Mouse (Mus musculus): ENCODE measurements around the gene Edrf1. TPM values are rescaled to one million over a fixed set of nuclear protein-coding genes. Genes with fewer than 3 reads are reported as not detected.

Edrf1 gene
- polyA plus RNA-seq (2012; ENCODE audit: insufficient read depth, insufficient read length, low replicate concordance, missing spikeins) = not detected in 2 replicates

DNA sequence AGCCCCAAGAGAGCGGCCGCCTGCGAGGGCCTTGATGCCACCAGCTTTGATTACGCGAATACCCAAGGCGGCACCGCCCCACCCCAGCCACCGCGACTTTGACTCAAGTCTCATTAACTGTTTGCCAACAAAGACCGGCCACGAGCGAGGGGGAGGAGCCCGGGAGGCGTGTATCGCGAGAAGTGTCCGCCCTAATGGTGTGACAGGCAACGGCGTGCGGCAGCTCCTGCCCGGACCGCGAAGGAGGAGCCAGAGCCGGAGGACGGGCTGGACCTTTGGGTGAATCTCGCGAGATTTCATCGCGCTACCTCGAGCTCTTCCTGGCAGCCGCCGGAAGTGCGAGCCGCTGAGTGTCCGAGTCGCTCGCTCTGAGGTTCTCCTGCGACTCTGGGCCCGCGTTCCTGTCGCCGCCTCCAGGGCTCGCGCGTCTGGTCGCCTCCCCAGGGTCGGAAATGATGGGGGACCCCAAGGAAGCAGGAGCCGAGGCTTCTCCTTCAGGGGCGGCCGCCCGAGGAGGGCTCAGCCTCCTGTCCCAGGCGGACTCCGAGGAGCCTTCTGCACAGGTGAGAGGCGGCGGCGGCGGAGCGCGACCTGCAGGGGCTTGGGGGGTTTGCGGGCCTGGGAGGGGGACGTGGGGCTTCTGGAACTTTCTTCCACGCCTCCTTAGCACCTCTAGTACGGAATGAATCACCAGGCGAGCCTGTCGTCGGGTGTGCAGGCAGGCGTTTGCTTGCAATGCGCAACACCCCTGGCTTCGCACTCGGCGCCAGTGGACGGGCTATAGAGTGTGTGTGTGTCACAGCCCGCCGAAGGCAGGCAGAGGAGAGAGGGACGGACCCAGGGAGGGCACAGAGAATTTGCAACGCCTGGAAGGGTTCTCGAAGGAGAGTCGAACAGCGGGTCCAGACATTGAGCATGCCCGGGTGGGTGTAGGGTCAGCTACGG lies at the start of gene Edrf1:
TSS of gene Edrf1 (plus strand) at position 183 of the 945 bp plus-strand sequence.
- Histone ChIP-seq H3K27ac (ENCODE audit: insufficient read depth, low read depth, low read length) (peak within 1 kb of the TSS; percentile 66), H3K4me3 (ENCODE audit: insufficient read depth, low read depth, low read length) (peak within 1 kb of the TSS; percentile 81), H3K4me1 (ENCODE audit: control insufficient read depth, insufficient read depth, low read length) (peaks cover 3% of the 10 kb centered on the region)
- under 1% methylated on average over 81 of the region's 81 CpGs for WGBS
- TF ChIP-seq POLR2A (IDR thresholded peaks at IDR 0.05; ENCODE audit: insufficient read depth, low read depth, low read length) = peak; percentile 60
- TF ChIP-seq CTCF (IDR thresholded peaks at IDR 0.05; ENCODE audit: insufficient read depth, low read depth, low read length) = no peak

GRCm38 (mm10) chr7:133591750-133592149 lies 45.6 kb upstream of the Edrf1 start:
- Histone ChIP-seq H3K4me1 (ENCODE audit: control insufficient read depth, insufficient read depth, low read length) (no peaks in the 10 kb centered on the region), H3K27ac (ENCODE audit: insufficient read depth, low read depth, low read length) (no peak overlapping the region), H3K4me3 (ENCODE audit: insufficient read depth, low read depth, low read length) (no peak overlapping the region)
- WGBS = 80% methylated on average over 1 of the region's 1 CpGs
- TF ChIP-seq CTCF (IDR thresholded peaks at IDR 0.05; ENCODE audit: insufficient read depth, low read depth, low read length) = no peak
- no peak for TF ChIP-seq POLR2A (IDR thresholded peaks at IDR 0.05; ENCODE audit: insufficient read depth, low read depth, low read length)

DNA sequence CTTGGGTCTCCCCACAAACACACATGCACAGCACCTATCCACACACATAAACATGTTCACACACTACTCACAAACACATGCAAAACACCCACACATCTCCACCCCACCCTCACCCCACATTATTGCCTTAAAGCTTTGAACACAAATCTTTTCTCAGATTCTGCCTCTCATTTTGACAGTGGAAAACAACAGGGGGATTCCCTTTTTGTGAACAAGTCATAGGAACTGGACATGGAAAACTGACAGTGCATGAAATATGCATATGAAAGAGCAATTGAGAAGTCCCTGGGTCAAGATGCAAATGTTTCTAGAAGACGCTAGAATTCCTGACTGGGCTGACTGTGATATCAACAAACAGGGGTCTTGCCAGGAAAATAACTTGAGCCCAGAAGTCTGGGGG lies 36.8 kb upstream of the Edrf1 start:
- Histone ChIP-seq H3K27ac (ENCODE audit: insufficient read depth, low read depth, low read length) (no peak overlapping the region), H3K4me3 (ENCODE audit: insufficient read depth, low read depth, low read length) (no peak overlapping the region), H3K4me1 (ENCODE audit: control insufficient read depth, insufficient read depth, low read length) (no peaks in the 10 kb centered on the region)
- WGBS = 36% methylated on average over 1 of the region's 1 CpGs
- no peak for TF ChIP-seq POLR2A (IDR thresholded peaks at IDR 0.05; ENCODE audit: insufficient read depth, low read depth, low read length)
- no peak for TF ChIP-seq CTCF (IDR thresholded peaks at IDR 0.05; ENCODE audit: insufficient read depth, low read depth, low read length)

DNA sequence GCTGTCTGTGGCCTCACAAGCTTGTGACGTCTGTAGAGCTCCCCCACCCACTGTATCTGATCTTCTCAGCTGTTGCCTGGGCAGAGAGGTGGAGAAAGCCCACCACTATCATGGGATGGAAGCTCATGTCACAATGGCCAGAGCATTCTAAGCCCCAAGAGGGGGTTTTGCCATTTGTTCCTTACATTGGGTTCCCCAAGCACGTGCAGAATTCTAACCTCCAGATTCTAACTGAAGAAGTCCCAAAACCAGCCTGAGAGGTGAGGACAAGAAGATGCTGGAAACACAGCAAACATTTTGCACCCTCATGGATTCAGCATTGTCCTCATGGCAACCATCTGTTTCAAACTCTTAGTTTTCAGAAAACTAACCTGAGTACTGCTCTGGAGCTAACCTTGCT lies 35.3 kb upstream of the Edrf1 start, which contains the start of gene Tex36:
TSS of gene Tex36 (minus strand) at position 101 of the 400 bp plus-strand sequence.
- no peak within 1 kb of the TSS for H3K4me3 ChIP-seq (ENCODE audit: insufficient read depth, low read depth, low read length)
- no peak for TF ChIP-seq CTCF (IDR thresholded peaks at IDR 0.05; ENCODE audit: insufficient read depth, low read depth, low read length)
- no peak for TF ChIP-seq POLR2A (IDR thresholded peaks at IDR 0.05; ENCODE audit: insufficient read depth, low read depth, low read length)
- no peaks in the 10 kb centered on the region for H3K4me1 ChIP-seq (ENCODE audit: control insufficient read depth, insufficient read depth, low read length)
- WGBS = 84% methylated on average over 2 of the region's 2 CpGs
- no peak within 1 kb of the TSS for H3K27ac ChIP-seq (ENCODE audit: insufficient read depth, low read depth, low read length)

- TF ChIP-seq CTCF (IDR thresholded peaks at IDR 0.05; ENCODE audit: insufficient read depth, low read depth, low read length) (no peak), POLR2A (IDR thresholded peaks at IDR 0.05; ENCODE audit: insufficient read depth, low read depth, low read length) (no peak)
- no peak overlapping the region for H3K4me3 ChIP-seq (ENCODE audit: insufficient read depth, low read depth, low read length)
- no peak overlapping the region for H3K27ac ChIP-seq (ENCODE audit: insufficient read depth, low read depth, low read length)
- WGBS = 94% methylated on average over 2 of the region's 2 CpGs
- peaks cover 5% of the 10 kb centered on the region; the same call in 1 of the 2 replicates for H3K4me1 ChIP-seq (ENCODE audit: control insufficient read depth, insufficient read depth, low read length)
Measured at GRCm38 (mm10) chr7:133603156-133603555, 34.2 kb upstream of the Edrf1 start.

DNA sequence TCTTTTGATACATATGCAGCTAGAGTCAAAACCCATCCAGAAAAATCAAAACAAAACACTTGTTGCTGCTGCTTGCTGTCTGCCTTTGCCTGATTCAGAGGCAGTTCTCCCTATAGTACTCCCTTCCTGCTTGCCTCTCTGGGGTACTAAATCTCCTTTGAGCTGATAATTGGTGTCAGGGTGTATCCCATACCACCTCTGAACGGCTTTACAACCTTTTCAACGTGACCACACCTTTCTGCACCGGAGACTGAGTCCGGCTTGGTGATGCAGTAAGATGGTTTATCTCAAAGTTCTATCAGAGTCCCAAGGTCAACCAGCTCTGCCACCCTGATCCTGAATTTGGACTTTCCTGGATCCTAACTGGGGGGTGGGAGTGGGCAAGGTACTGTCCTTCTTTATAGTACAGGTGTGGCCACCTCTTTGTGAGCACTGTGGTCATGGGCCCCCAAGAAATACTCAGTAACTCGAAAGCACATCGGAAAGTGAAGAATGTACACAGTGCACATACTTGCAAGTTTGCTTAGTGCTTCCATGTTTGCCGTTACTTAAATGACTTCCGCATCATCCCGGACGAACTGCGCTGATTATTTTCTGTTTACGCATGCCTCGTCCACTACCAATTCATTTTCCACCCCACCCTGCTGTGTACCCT lies 32.8 kb upstream of the Edrf1 start:
- peaks cover 6% of the 10 kb centered on the region; the same call in 1 of the 2 replicates for H3K4me1 ChIP-seq (ENCODE audit: control insufficient read depth, insufficient read depth, low read length)
- TF ChIP-seq POLR2A (IDR thresholded peaks at IDR 0.05; ENCODE audit: insufficient read depth, low read depth, low read length) = no peak
- no peak for TF ChIP-seq CTCF (IDR thresholded peaks at IDR 0.05; ENCODE audit: insufficient read depth, low read depth, low read length)
- no peak overlapping the region for H3K4me3 ChIP-seq (ENCODE audit: insufficient read depth, low read depth, low read length)
- H3K27ac ChIP-seq (ENCODE audit: insufficient read depth, low read depth, low read length) = no peak overlapping the region
- 92% methylated on average over 13 of the region's 13 CpGs for WGBS

- WGBS = 45% methylated on average over 5 of the region's 5 CpGs
- Histone ChIP-seq H3K4me3 (ENCODE audit: insufficient read depth, low read depth, low read length) (no peak overlapping the region), H3K27ac (ENCODE audit: insufficient read depth, low read depth, low read length) (0 out of 2 replicates have a peak overlapping the region, but pooled peaks have one; percentile 28), H3K4me1 (ENCODE audit: control insufficient read depth, insufficient read depth, low read length) (peaks cover 10% of the 10 kb centered on the region; the same call in 1 of the 2 replicates)
- no peak for TF ChIP-seq CTCF (IDR thresholded peaks at IDR 0.05; ENCODE audit: insufficient read depth, low read depth, low read length)
- no peak for TF ChIP-seq POLR2A (IDR thresholded peaks at IDR 0.05; ENCODE audit: insufficient read depth, low read depth, low read length)
Measured at GRCm38 (mm10) chr7:133607331-133607730, 30.0 kb upstream of the Edrf1 start.

- H3K27ac ChIP-seq (ENCODE audit: insufficient read depth, low read depth, low read length) = peak overlapping the region; percentile 92
- TF ChIP-seq CTCF (IDR thresholded peaks at IDR 0.05; ENCODE audit: insufficient read depth, low read depth, low read length) (no peak), POLR2A (IDR thresholded peaks at IDR 0.05; ENCODE audit: insufficient read depth, low read depth, low read length) (no peak)
- no peak overlapping the region for H3K4me3 ChIP-seq (ENCODE audit: insufficient read depth, low read depth, low read length)
- 58% methylated on average over 13 of the region's 13 CpGs for WGBS
- H3K4me1 ChIP-seq (ENCODE audit: control insufficient read depth, insufficient read depth, low read length) = peaks cover 10% of the 10 kb centered on the region; the same call in 1 of the 2 replicates
Measured at GRCm38 (mm10) chr7:133607883-133608575, 29.3 kb upstream of the Edrf1 start.
